Mouse (Mus musculus) liver, embryonic 14.5 days (tissue): ENCODE results near the gene Pwwp2b.

Experiments
- CTCF ChIP-seq: IDR thresholded peaks from 2 replicates; pipeline ENCODE4 v1.5.1; 2016; ENCODE audit warnings: antibody characterized with exemption, low read depth, control low read depth
- EP300 ChIP-seq: IDR thresholded peaks from 2 replicates; pipeline ENCODE4 v1.6.1; 2016; ENCODE audit warnings: antibody characterized with exemption, low read depth

DNA sequence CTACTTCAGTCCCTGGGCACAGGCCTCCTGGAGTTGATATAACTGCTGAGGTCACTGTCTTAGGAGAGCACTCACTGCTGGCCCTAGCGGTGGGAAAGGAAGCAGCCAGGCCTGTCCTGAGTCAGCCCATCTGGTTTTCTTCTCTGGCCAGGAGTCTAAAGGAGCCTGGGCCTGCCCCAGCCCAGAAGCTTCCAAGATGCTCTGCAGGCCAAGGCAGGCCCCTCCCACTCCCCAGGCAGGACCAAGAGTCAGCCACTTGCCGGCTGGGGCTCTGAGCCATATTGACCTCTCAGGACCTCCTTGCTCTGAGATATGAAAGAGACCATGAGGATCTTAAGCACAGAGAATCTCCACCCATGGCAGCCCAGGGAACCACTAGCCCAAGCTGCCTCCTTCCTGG, 60.8 kb downstream of the Pwwp2b start:
- TF ChIP-seq CTCF (no peak), EP300 (no peak)
